8 mouse cellular contexts compared by ENCODE assay signal in genomic region chr11:117265981-117266905, GRCm38 (mm10).
DNase-seq lines count a peak whose midpoint lies in the region; ATAC-seq and TF ChIP-seq lines count a peak whose summit lies in the region.

No protein-coding gene starts in this region.

- H3K27me3 ChIP-seq in MEL (ENCODE audit: control insufficient read depth in 1 of 2, insufficient read depth in 2 of 2, low read length in 2 of 2) = no peaks in the 10 kb centered on the region; a peak in 1 of 4 replicates
- H3K27me3 ChIP-seq in intestine, embryonic 14.5 days (replicated peaks; ENCODE audit: control insufficient read depth, insufficient read depth, low read length) = no peaks in the 10 kb centered on the region
- H3K27me3 ChIP-seq in limb, embryonic 12.5 days = no peaks in the 10 kb centered on the region
- H3K27me3 ChIP-seq in midbrain, embryonic 13.5 days = 0 out of 2 replicates have a peak, but pooled peaks cover 9% of the 10 kb centered on the region

- TF ChIP-seq POLR2A in MEL (IDR thresholded peaks at IDR 0.05; ENCODE audit: control insufficient read depth in 1 of 2, insufficient read depth in 1 of 2, low read depth in 1 of 2, low read length in 2 of 2, poor library complexity in 1 of 2) = peak in 1 of 2 experiments; percentile 36; a peak in 2 of 4 replicates
- TF ChIP-seq POLR2A in cortical plate, adult 2 months (IDR thresholded peaks at IDR 0.05; ENCODE audit: extremely low read depth, insufficient read depth, low read length) = no peak

- peak overlapping the region; percentile 59 for H3K9ac ChIP-seq in MEL (ENCODE audit: control insufficient read depth, low read depth, low read length, poor library complexity, severe bottlenecking)
- H3K9ac ChIP-seq in intestine, embryonic 14.5 days (ENCODE audit: low read length) = peak overlapping the region; percentile 74
- H3K9ac ChIP-seq in limb, embryonic 12.5 days (replicated peaks) = peak overlapping the region; percentile 91
- H3K9ac ChIP-seq in midbrain, embryonic 13.5 days (replicated peaks) = peak overlapping the region; percentile 66

- TF ChIP-seq EP300 in MEL (IDR thresholded peaks at IDR 0.05; ENCODE audit: low read depth in 1 of 2, low read length in 2 of 2) = no peak

- no peak for TF ChIP-seq CTCF in MEL (IDR thresholded peaks at IDR 0.05 in 2 of 3, conservative IDR thresholded peaks at IDR 0.05 in 1 of 3; ENCODE audit: control insufficient read depth in 1 of 3, insufficient read depth in 1 of 3, low read depth in 2 of 3, low read length in 3 of 3, poor library complexity in 1 of 3, severe bottlenecking in 1 of 3)
- no peak for TF ChIP-seq CTCF in cortical plate, adult 2 months (IDR thresholded peaks at IDR 0.05; ENCODE audit: extremely low read depth, insufficient read depth, low read length)

- no peak for TF ChIP-seq RAD21 in MEL (IDR thresholded peaks at IDR 0.05; ENCODE audit: low read depth, low read length)

- peak; percentile 79 for DNase-seq in MEL (ENCODE audit: low read depth, low spot score)
- DNase-seq in gastrocnemius, postnatal 4 days (ENCODE audit: low spot score in 2 of 2) = peak; percentile 88 to 91
- peak; percentile 91 for DNase-seq in intestine, embryonic 14.5 days (ENCODE audit: low spot score)
- DNase-seq in spleen, adult 12 weeks (ENCODE audit: low spot score) = peak; percentile 29

- peak; percentile 80 for ATAC-seq in intestine, embryonic 14.5 days (replicated peaks; ENCODE audit: low FRiP score, low TSS enrichment, low read depth)
- ATAC-seq in limb, embryonic 12.5 days (ENCODE audit: insufficient number of reproducible peaks, insufficient read depth, low FRiP score, low TSS enrichment, low read depth) = peak; percentile 92
- ATAC-seq in midbrain, embryonic 13.5 days = peak; percentile 73
- no peak for ATAC-seq in cerebellum, adult (ENCODE audit: insufficient number of reproducible peaks, low FRiP score, low TSS enrichment)

- H3K4me2 ChIP-seq in intestine, embryonic 14.5 days (ENCODE audit: low read length) = peak overlapping the region; percentile 70
- peak overlapping the region; percentile 75 for H3K4me2 ChIP-seq in limb, embryonic 12.5 days
- peak overlapping the region; percentile 83 for H3K4me2 ChIP-seq in midbrain, embryonic 13.5 days (replicated peaks)

- WGBS in intestine, embryonic 14.5 days = under 1% methylated on average over 67 of the region's 69 CpGs
- WGBS in limb, embryonic 12.5 days = under 1% methylated on average over 65 of the region's 69 CpGs
- under 1% methylated on average over 67 of the region's 69 CpGs for WGBS in midbrain, embryonic 13.5 days

- peaks cover 0 to 11% of the 10 kb centered on the region in 2 experiments; a peak in 2 of 4 replicates for H3K36me3 ChIP-seq in MEL (ENCODE audit: control insufficient read depth in 1 of 2, insufficient read depth in 2 of 2, low read length in 2 of 2)
- no peaks in the 10 kb centered on the region for H3K36me3 ChIP-seq in intestine, embryonic 14.5 days (ENCODE audit: control insufficient read depth, insufficient read depth, low read length)
- peaks cover 6% of the 10 kb centered on the region for H3K36me3 ChIP-seq in limb, embryonic 12.5 days
- H3K36me3 ChIP-seq in midbrain, embryonic 13.5 days = no peaks in the 10 kb centered on the region

- peak overlapping the region; percentile 47 to 71 for H3K4me3 ChIP-seq in MEL (ENCODE audit: control insufficient read depth in 1 of 2, insufficient read depth in 1 of 2, low read depth in 2 of 2, low read length in 2 of 2)
- peak overlapping the region; percentile 88 for H3K4me3 ChIP-seq in cortical plate, adult 2 months (ENCODE audit: insufficient read depth, low read length)
- H3K4me3 ChIP-seq in intestine, embryonic 14.5 days (ENCODE audit: low read depth, low read length) = peak overlapping the region; percentile 75
- peak overlapping the region; percentile 81 for H3K4me3 ChIP-seq in limb, embryonic 12.5 days (replicated peaks)
- H3K4me3 ChIP-seq in midbrain, embryonic 13.5 days (replicated peaks) = peak overlapping the region; percentile 56

- H3K9me3 ChIP-seq in MEL (replicated peaks; ENCODE audit: insufficient read depth, low read length) = no peaks in the 10 kb centered on the region
- H3K9me3 ChIP-seq in intestine, embryonic 14.5 days (ENCODE audit: control insufficient read depth, low read length) = no peaks in the 10 kb centered on the region
- H3K9me3 ChIP-seq in limb, embryonic 12.5 days = no peaks in the 10 kb centered on the region
- H3K9me3 ChIP-seq in midbrain, embryonic 13.5 days = no peaks in the 10 kb centered on the region

- peaks cover 4% of the 10 kb centered on the region; the same call in 1 of the 2 replicates for H3K79me2 ChIP-seq in MEL (ENCODE audit: control insufficient read depth, insufficient read depth, low read length, poor library complexity)

- no peak overlapping the region for H3K27ac ChIP-seq in MEL (ENCODE audit: control insufficient read depth, low read depth, low read length)
- peak overlapping the region; percentile 95 for H3K27ac ChIP-seq in cortical plate, adult 2 months (ENCODE audit: insufficient read depth, low read length)
- peak overlapping the region; percentile 91 for H3K27ac ChIP-seq in intestine, embryonic 14.5 days (ENCODE audit: low read depth)
- H3K27ac ChIP-seq in limb, embryonic 12.5 days = peak overlapping the region; percentile 94
- H3K27ac ChIP-seq in midbrain, embryonic 13.5 days = peak overlapping the region; percentile 52

- peaks cover 2 to 36% of the 10 kb centered on the region in 2 experiments for H3K4me1 ChIP-seq in MEL (ENCODE audit: control insufficient read depth in 1 of 2, insufficient read depth in 2 of 2, low read length in 2 of 2)
- H3K4me1 ChIP-seq in cortical plate, adult 2 months (ENCODE audit: control insufficient read depth, insufficient read depth, low read length) = peaks cover 6% of the 10 kb centered on the region; the same call in 1 of the 2 replicates
- peaks cover 41% of the 10 kb centered on the region for H3K4me1 ChIP-seq in intestine, embryonic 14.5 days (replicated peaks; ENCODE audit: control insufficient read depth, insufficient read depth, low read length)
- H3K4me1 ChIP-seq in limb, embryonic 12.5 days (replicated peaks) = peaks cover 74% of the 10 kb centered on the region
- peaks cover 66% of the 10 kb centered on the region for H3K4me1 ChIP-seq in midbrain, embryonic 13.5 days (replicated peaks)

TF ChIP-seq in MEL, 35 proteins besides CTCF, POLR2A, EP300 and RAD21:
- TF ChIP-seq MAZ (IDR thresholded peaks at IDR 0.05; ENCODE audit: low read depth, low read length) (0 out of 2 replicates have a peak, but pooled peaks have one; percentile 42), SIN3A (IDR thresholded peaks at IDR 0.05; ENCODE audit: low read length) (0 out of 2 replicates have a peak, but pooled peaks have one; percentile 3), NRF1 (IDR thresholded peaks at IDR 0.05; ENCODE audit: insufficient read depth, low read depth, low read length, poor library complexity, severe bottlenecking) (no peak)

Comparison
In these comparisons a context has a peak if more than half of its experiments do, and no peak if none do; other contexts are left out.
1. DNase-seq: peak in every context shown above with its lines; median percentile 91 in intestine, embryonic 14.5 days; 90 in gastrocnemius, postnatal 4 days; 79 in MEL; 29 in spleen, adult 12 weeks.